Mouse (Mus musculus) liver, embryonic 14.5 days (tissue): ENCODE data around the gene Wwp2. TPM values are rescaled to one million over a fixed set of nuclear protein-coding genes. Genes with fewer than 3 reads are reported as not detected.

Experiments
- ATAC-seq: fragments of 200-750 bp; cut with Nextera tagmentation; 2 replicates; pipeline ENCODE4 v1.8.0; 2017; ENCODE audit warnings: moderate number of reproducible peaks, mild to moderate bottlenecking, moderate library complexity; ENCODE audit not compliant: insufficient read depth
- DNase-seq, 3 experiments: peaks; one replicate each; pipeline ENCODE4 v3.0.0-alpha.2; 2012 to 2013; ENCODE audit warnings: low read depth in 3 of 3, low spot score in 3 of 3
- H3K27ac ChIP-seq: fragments of 300-500 bp; sonication (generic); 2 replicates; pipeline ENCODE4 v1.5.1; 2014; ENCODE audit warnings: moderate library complexity, mild to moderate bottlenecking, control low read depth, inconsistent platforms
- H3K27me3 ChIP-seq: fragments of 300-500 bp; sonication (generic); 2 replicates; pipeline ENCODE4 v1.6.1; 2014; ENCODE audit warnings: mild to moderate bottlenecking, low read length, moderate library complexity; ENCODE audit not compliant: control insufficient read depth, insufficient read depth
- H3K36me3 ChIP-seq: fragments of 300-500 bp; sonication (generic); replicated peaks from 2 replicates; pipeline ENCODE4 v1.6.1; 2014; ENCODE audit warnings: low read depth; ENCODE audit not compliant: control insufficient read depth, insufficient read depth
- H3K4me1 ChIP-seq, 2 experiments: fragments of 200-500 bp in 1 of 2; fragments of 300-500 bp in 1 of 2; sonication (generic) in 1 of 2; replicated peaks; 2 replicates each; pipeline ENCODE4 v1.6.1; 2012 to 2014; ENCODE audit warnings: antibody characterized with exemption in 1 of 2, inconsistent platforms in 1 of 2, low read length in 1 of 2; ENCODE audit not compliant: control insufficient read depth in 2 of 2, insufficient read depth in 2 of 2
- H3K4me2 ChIP-seq: fragments of 300-500 bp; sonication (generic); 2 replicates; pipeline ENCODE4 v1.6.1; 2014; ENCODE audit warnings: low read depth, mild to moderate bottlenecking, control low read depth, moderate library complexity
- H3K4me3 ChIP-seq, 2 experiments: fragments of 200-500 bp in 1 of 2; fragments of 300-500 bp in 1 of 2; sonication (generic) in 1 of 2; 2 replicates each; pipeline ENCODE4 v1.5.1; 2012 to 2014; ENCODE audit warnings: low read depth in 2 of 2, low read length in 2 of 2, mild to moderate bottlenecking in 2 of 2, control low read depth in 1 of 2, inconsistent platforms in 1 of 2, moderate library complexity in 1 of 2; ENCODE audit not compliant: insufficient read depth in 1 of 2
- H3K9ac ChIP-seq: fragments of 300-500 bp; sonication (generic); replicated peaks from 2 replicates; pipeline ENCODE4 v1.6.1; 2014; ENCODE audit warnings: mild to moderate bottlenecking, control low read depth, moderate library complexity
- H3K9me3 ChIP-seq: fragments of 300-500 bp; sonication (generic); 2 replicates; pipeline ENCODE4 v1.6.1; 2016; ENCODE audit warnings: low read length, mixed read lengths; ENCODE audit not compliant: control insufficient read depth
- CTCF ChIP-seq: IDR thresholded peaks from 2 replicates; pipeline ENCODE4 v1.5.1; 2016; ENCODE audit warnings: antibody characterized with exemption, low read depth, control low read depth
- EP300 ChIP-seq: IDR thresholded peaks from 2 replicates; pipeline ENCODE4 v1.6.1; 2016; ENCODE audit warnings: antibody characterized with exemption, low read depth
- WGBS: fragments of 180-500 bp; shearing (Covaris S2); extraction: QIAGEN DNeasy Blood & Tissue Kit; methylation state at CpG from one replicate; pipeline ENCODE4 v1.1.7; 2014; ENCODE audit not compliant: insufficient replicate concordance; 5-methylcytosine and 5-hydroxymethylcytosine counted together
- polyA plus RNA-seq, 2 experiments: library from polyadenylated mRNA; depleted of rRNA in 1 of 2; stranded (reverse) in 1 of 2; unstranded in 1 of 2; fragments of >200 nt; fragmentation: Nextera tagmentation in 1 of 2; extraction: Ambion mirVana in 1 of 2; gene quantifications; 2 replicates each; pipeline versions ENCODE4 v1.2.1 to v1.2.3; 2012 to 2014

Wwp2 gene
- polyA plus RNA-seq, 2 experiments: 14.7 to 28.0 TPM

GRCm38 (mm10) chr8:107502922-107503321 is 66.8 kb downstream of the Wwp2 start:
- H3K9ac ChIP-seq: no peak overlapping the region

GRCm38 (mm10) chr8:107503354-107503753 is 67.2 kb downstream of the Wwp2 start:
- Histone ChIP-seq H3K27me3 (no peaks in the 10 kb centered on the region), H3K9ac (no peak overlapping the region), H3K4me3 (no peak overlapping the region), H3K4me2 (no peak overlapping the region), H3K36me3 (peaks cover 3% of the 10 kb centered on the region; the same call in 1 of the 2 replicates), H3K4me1 (peaks cover 9 to 24% of the 10 kb centered on the region in 2 experiments), H3K27ac (no peak overlapping the region), H3K9me3 (no peaks in the 10 kb centered on the region)
- WGBS: 2% methylated on average over 6 of the region's 6 CpGs
- DNase-seq (peak in 1 of 3 experiments; percentile 23), ATAC-seq (peak; percentile 59)
- TF ChIP-seq EP300 (no peak), CTCF (no peak)

More at GRCm38 (mm10) chr8:107502922-107503321, 66.8 kb downstream of the Wwp2 start:
- no peak for TF ChIP-seq CTCF
- no peak for TF ChIP-seq EP300
- ATAC-seq (no peak), DNase-seq (peak in 1 of 3 experiments; percentile 31)
- no peaks in the 10 kb centered on the region for H3K27me3 ChIP-seq
- no peak overlapping the region for H3K4me3 ChIP-seq
- no peak overlapping the region for H3K4me2 ChIP-seq
- no peaks in the 10 kb centered on the region for H3K9me3 ChIP-seq
- 20% methylated on average over 3 of the region's 3 CpGs for WGBS
- H3K36me3 ChIP-seq: peaks cover 3% of the 10 kb centered on the region; the same call in 1 of the 2 replicates
- peaks cover 9 to 25% of the 10 kb centered on the region in 2 experiments for H3K4me1 ChIP-seq
- no peak overlapping the region for H3K27ac ChIP-seq

DNA sequence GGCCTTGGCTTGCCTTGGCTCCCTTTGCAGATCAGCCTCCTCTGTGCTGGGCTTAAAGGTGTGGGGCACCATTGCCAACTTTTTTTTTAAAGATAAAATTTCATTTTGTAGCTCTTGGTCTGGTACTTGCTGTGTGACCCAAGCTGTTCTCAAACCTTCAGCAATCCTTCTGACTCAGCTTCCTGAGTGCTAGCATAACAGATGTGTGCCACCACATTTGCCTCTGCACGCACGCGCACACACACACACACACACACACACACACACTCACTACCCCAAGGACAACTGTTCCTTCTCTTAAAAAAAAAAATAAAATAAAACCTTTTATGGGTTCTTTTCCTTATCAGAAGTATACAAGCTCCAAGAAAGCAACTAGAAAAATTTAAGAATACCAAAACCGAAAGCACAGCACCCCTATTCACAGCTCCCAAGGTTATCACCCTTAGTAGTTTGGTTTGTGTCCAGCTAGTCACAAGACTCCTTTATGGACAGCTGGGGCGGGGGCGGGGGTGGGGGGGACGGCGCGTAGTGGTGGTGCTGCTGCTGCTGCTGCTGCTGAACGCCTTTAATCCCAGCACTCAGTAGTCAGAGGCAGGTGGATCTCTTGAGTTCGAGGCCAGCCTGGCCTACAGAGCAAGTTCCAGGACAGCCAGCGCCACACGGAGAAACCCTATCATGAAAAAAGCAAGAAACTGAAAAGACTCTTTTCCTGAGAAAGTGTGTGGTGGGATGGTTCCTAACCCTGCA is 68.2 kb downstream of the Wwp2 start:
- 46% methylated on average over 13 of the region's 13 CpGs for WGBS
- ATAC-seq (no peak), DNase-seq (no peak)
- Histone ChIP-seq H3K4me2 (no peak overlapping the region), H3K36me3 (peaks cover 3% of the 10 kb centered on the region; the same call in 1 of the 2 replicates), H3K27ac (no peak overlapping the region), H3K9ac (no peak overlapping the region), H3K27me3 (no peaks in the 10 kb centered on the region), H3K4me3 (no peak overlapping the region), H3K9me3 (no peaks in the 10 kb centered on the region), H3K4me1 (peaks cover 9 to 24% of the 10 kb centered on the region in 2 experiments)
- TF ChIP-seq CTCF (no peak), EP300 (no peak)

DNA sequence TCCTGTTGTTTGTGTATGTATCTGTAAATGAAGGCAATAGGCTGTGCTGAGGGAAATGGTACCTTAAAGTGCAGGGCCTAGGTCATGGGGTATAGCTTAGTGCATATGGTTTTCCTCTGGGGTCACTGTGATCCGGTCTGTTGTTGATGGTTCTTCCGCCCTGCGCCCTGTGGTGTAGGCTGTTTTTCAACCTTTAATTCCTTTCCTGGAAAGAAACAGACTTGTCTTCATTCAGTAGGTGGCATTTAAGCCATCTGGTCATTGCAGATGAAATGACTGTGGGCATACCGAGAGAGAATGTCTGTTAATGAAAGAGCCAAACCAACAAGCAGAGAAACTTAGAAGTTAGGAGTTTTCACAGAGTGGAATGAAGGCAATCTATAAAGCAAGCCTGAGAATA is 69.1 kb downstream of the Wwp2 start:
- Histone ChIP-seq H3K36me3 (peaks cover 3% of the 10 kb centered on the region; the same call in 1 of the 2 replicates), H3K27me3 (no peaks in the 10 kb centered on the region), H3K27ac (no peak overlapping the region), H3K4me3 (no peak overlapping the region), H3K9me3 (no peaks in the 10 kb centered on the region), H3K9ac (no peak overlapping the region), H3K4me1 (peaks cover 9 to 24% of the 10 kb centered on the region in 2 experiments), H3K4me2 (no peak overlapping the region)
- ATAC-seq (no peak), DNase-seq (no peak)
- TF ChIP-seq CTCF: no peak
- no peak for TF ChIP-seq EP300
- WGBS: 53% methylated on average over 4 of the region's 4 CpGs

DNA sequence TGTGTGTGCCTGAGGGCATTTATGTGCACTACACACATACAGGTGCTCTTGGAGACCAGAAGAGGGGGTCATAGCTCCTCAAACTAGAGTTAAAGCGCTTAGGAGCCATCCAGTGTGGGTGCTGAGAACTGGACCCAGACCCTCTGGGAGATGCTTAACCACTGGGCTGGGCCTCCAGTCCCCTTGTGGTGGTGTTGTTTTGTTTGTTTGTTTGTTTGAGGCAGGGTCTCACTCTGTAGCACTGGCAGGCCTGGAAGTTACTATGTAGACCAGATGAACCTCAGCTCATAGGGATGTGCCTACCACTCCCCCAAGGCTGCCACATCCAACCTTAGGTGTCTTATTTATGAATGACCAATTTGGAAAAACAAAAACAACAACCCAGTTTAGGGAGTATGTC is 70.9 kb downstream of the Wwp2 start:
- Histone ChIP-seq H3K27ac (no peak overlapping the region), H3K27me3 (no peaks in the 10 kb centered on the region), H3K4me2 (no peak overlapping the region), H3K9me3 (no peaks in the 10 kb centered on the region), H3K9ac (no peak overlapping the region), H3K4me1 (peaks cover 9 to 23% of the 10 kb centered on the region in 2 experiments), H3K36me3 (peaks cover 3% of the 10 kb centered on the region; the same call in 1 of the 2 replicates), H3K4me3 (no peak overlapping the region)
- TF ChIP-seq CTCF: no peak
- TF ChIP-seq EP300: no peak
- DNase-seq: no peak
- ATAC-seq: no peak
- WGBS: 93% methylated on average over 1 of the region's 1 CpGs
